Mouse (Mus musculus) layer of hippocampus, postnatal 25 days (tissue): ENCODE data around the gene Chd8. TPM values are rescaled to one million over a fixed set of nuclear protein-coding genes. Genes with fewer than 3 reads are reported as not detected.
A peak's percentile ranks its signal among the peaks of the same experiment; 100 is the strongest.
"Not testable (repeated sequence)": the region's sequence is repeated elsewhere in the genome, so short reads cannot be mapped to it uniquely, and the experiment has no call there.

Experiments
- DNase-seq, 2 experiments: peaks; one replicate each; pipeline ENCODE4 v3.0.0; 2022; ENCODE audit warnings: mixed read lengths in 2 of 2, low spot score in 1 of 2; ENCODE audit errors: extremely low spot score in 1 of 2
- total RNA-seq, 2 experiments: library from RNA; stranded (reverse); gene quantifications; 2 replicates each; pipeline ENCODE4 v1.2.3; 2021

Chd8 gene
- total RNA-seq, result 100 to 1,000 TPM; 104 to 123 TPM

GRCm38 (mm10) chr14:52257484-52258213, at the start of gene Chd8:
Gene Chd8, minus strand, starts transcription at chr14:52257780.
- DNase-seq, result peak; percentile 89 to 98

GRCm38 (mm10) chr14:52306100-52306499, 48.5 kb upstream of the Chd8 start:
- no peak for DNase-seq

- DNase-seq, result peak; percentile 76 to 83
These were observed 47.2 kb upstream of the Chd8 start, which contains the start of gene Mettl3 for GRCm38 (mm10) chr14:52304644-52305271. Gene Mettl3, minus strand, starts transcription at chr14:52305128.

DNA sequence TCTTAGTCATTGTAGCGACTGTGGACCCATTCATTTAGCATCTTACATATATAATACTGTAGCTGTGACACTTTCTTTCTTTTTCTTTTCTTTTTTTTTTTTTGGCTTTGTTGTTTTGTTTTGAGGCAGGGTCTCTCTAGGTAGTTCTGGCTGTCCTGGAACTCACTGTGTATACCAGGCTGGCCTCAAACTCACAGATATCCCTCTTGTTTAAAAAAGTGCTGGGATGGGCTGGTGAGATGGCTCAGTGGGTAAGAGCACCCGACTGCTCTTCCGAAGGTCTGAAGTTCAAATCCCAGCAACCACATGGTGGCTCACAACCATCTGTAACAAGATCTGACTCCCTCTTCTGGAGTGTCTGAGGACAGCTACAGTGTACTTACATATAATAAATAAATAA, 45.9 kb upstream of the Chd8 start:
- not testable (repeated sequence) for DNase-seq

DNA sequence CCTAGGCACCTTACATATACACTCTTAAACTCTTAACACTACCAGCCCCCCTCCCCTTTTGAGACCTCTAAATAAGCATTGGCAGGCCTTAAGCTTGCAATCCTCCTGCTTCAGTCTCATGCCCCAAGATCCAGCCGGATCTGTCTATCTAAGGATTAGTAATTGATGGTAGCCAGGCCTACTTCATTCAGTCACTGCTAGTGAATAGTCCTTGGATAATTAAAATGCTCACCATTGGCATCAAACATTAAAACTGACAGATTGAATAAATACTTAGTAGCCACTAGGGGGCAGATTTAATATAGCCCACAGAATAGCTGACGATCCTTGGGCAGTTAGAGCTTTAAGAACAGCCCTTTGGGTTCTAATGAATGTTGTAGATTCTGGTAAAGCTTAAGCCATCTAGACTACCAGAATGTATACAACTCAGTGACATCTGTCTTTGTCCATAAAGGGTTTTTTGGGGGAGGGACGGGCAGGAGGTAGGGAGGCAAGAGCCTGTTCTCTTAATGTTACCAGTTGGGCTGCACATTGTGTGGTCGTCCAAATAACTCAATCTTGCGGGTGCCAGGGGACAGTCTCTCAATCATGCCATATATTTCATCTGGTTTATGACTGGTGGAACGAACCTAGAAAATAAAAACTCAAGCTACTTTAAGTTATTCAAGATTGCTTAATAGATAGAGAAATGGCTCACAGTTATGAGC, 38.1 kb upstream of the Chd8 start:
- DNase-seq, result no peak

GRCm38 (mm10) chr14:52284191-52284590, 26.6 kb upstream of the Chd8 start:
- DNase-seq, result no peak

DNA sequence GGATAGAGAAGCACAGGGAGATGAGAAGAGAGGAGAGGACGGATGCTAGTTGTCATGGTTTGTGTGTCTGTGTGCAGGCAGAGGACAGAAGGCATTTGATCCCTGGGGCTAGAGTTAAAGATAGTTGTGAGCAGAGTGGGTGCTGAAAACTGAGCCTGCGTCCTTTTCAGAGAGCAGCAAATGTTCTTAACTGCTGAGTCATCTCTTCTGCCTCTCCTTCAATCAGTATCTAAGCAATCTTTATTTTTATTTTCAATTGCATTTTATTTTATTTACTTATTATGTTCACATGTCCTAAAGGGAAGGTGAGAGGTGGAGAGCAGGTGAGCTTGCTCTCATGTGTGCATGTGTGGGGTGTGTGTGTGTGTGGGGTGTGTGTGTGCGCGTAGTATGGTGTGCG, 26.0 kb upstream of the Chd8 start:
- no peak for DNase-seq

DNA sequence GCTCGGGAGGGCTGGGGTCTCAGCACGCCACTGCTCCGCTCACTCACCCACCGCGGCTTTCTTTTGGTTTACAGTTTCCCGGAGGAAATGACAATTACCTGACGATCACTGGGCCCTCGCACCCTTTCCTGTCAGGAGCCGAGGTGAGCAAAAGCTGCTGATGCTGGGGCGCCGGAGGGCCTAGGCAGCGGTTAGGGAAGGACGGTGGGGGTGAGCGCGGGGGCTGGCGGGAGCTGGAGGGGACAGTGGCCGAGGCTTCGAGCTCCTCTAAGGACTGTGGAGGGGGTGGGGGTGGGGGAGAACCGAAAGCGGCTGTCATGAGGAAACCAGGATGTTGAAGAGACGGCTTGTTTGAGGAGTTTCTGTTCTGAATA, 22.2 kb upstream of the Chd8 start:
- DNase-seq, result no peak

- DNase-seq, result peak; percentile 98
These were observed 21.6 kb upstream of the Chd8 start, which contains the start of the genes Tox4 and Rab2b for GRCm38 (mm10) chr14:52278932-52279746. Gene Tox4, plus strand, starts transcription at chr14:52279146. Gene Rab2b, minus strand, starts transcription at chr14:52279545.

DNA sequence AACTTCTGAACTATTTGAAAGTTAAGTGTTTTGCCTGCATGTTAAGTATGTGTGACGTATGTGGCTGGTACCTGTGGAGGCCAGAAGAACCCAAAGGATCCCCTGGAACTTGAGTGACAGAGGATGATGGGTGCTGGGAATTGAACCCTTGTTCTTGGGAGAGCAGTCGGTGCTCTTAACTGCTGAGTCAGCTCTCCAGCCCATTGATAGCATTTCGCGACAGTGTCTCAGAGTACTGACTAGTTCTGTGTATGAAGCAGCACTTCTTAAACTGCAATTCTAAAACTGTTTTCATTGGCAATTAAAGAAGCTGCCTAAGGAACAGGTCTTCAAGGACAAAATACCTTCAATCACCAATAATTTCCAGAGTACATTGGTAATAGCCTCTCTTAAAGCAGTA, 19.6 kb upstream of the Chd8 start:
- no peak for DNase-seq

DNA sequence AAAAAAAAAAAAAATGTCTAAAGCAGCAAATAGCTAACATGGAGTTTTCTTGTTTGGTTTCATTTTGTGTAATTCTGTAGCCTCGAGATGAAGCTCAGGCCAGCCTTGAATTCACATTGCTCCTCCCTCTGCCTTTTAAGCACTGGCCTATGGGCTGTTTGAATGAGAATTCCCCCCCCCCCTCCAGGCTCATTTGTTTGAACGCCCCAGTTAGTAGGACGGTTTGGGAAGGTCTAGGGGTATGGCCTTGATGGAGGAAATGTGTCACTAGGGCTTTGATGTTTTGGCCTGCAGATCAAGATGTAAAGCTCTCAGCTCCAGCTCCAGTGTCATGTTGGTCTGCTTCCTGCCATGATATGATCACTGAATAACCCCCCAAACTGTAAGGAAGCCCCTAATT, 15.2 kb upstream of the Chd8 start:
- no peak for DNase-seq

DNA sequence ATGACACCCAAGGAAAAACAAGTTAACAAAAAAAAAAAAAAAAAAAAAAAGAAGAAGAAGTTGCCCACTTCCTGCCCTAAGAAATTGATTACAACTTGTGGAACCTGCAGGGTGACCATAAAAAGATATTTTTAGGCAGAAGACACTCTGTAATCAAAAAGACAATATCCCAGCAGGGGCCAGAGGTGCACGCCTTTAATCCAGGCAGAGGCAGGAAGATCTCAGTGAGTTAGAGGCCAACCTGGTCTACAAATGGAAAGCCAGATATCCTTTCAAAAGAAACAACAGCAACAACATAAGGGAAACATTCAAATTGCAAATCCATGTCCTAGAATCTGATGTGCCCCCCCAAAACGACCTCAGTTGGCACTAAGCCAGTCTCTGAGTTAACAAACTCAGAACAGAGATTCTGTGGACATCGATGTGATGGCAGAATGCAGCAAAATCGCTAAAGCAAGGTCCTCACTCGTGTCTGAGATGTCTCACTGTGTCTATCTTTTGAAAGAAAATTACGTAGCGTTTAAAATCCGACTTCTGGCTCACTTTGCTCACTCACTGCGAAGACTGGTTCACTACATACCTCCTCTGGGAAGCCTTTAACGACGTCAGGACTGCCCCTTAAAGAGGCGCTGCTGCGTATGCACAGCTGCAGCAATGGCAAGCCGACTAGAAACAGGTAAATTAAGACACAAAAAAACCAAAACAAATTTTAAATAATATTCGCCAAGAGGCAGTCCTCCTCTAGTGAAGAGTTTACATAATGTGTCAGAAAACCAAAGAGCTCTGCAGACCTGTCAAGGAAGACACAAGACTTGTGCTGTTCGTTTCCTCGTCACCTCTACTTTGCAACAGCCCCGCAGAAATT, 1.0 kb downstream of the Chd8 start:
- no peak for DNase-seq

DNA sequence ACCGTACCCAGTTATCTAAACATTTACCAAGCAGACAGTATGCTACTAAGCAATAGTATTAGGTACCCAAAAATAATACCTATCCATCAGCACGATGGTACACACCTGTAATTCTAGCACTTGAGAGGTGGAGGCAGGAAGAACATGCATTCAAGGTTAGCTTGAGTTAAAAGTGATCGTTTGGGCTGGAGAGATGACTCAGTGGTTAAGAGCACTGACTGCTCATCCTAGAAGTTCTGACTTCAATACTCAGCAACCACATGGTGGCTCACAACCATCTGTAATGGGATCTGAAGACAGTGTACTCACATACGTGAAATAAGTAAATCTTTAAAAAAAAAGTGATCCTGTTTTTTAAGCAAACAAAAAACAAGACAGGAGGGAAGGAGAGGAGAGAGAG, 11.5 kb downstream of the Chd8 start:
- no peak for DNase-seq

DNA sequence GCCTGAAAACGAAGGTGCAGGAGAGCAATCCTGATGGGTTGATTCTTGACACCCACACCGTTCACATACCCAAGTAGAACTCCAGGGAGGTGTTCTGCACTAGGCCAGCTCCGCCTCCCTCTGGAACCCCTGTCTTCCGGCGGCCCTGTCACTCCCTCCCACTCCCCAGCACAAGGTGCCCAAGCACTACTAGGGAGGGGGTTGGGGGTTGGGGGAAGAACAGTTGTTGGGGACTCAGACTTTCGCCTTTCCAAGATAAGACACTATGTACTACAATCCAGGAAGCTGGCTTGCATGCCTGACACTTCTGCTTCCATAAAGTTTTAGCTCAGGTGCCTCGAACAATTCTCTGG, 12.9 kb downstream of the Chd8 start:
- DNase-seq, result no peak

- peak; percentile 94 to 99 for DNase-seq
These were observed 13.4 kb downstream of the Chd8 start for GRCm38 (mm10) chr14:52244041-52244689.

GRCm38 (mm10) chr14:52236216-52236615, 21.4 kb downstream of the Chd8 start:
- no peak for DNase-seq

GRCm38 (mm10) chr14:52235165-52235564, 22.4 kb downstream of the Chd8 start:
- no peak for DNase-seq

DNA sequence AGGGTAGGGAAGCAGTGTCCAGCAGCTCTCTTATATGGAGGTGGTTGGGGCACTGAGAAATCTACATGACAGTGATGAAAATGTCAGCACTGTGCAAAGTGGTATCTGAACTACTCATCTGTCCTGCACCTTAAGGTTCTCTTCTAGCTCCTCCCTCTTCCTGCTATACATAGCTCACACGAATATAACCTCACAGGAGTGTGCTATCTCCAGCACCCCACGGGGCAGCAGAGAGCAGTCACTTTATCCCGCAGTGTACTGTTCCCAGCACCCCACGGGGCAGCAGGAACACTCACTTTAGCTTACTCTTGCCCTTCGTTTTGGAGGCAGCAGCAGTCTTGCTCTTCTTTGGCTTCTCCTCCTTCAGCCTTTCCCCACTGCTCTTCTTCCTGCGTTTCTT, 25.3 kb downstream of the Chd8 start:
- no peak for DNase-seq

GRCm38 (mm10) chr14:52225972-52226371, 31.6 kb downstream of the Chd8 start:
- DNase-seq, result no peak
